Mouse (Mus musculus): ENCODE measurements at regions not wholly inside any gene's neighbourhood (a gene's known extent, or its start where the extent isn't known, plus 50 kb on each side); places are given as distances from the start of the nearest gene placed in this dataset.
"Not testable (repeated sequence)": the region's sequence is repeated elsewhere in the genome, so short reads cannot be mapped to it uniquely, and the experiment has no call there.

DNA sequence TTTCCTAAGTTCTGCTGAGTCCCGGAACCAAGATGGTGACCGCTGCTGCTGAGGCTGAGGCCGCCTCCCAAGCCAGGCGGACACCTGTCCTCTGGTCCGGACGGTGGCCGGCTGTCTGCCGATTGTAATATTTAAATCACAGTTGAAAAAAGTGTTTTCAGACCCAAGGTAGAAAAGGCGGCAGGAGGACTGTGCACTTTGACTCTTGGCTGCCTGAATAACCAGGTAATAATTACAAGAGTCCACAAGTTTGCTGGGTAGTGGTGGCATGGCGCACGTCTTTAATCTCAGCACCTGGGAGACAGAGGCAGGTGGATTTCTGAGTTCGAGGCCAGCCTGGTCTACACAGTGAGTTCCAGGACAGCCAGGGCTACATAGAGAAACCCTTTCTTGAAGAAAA lies 305.7 kb downstream of the Etnk1 start:
- H3K36me3 ChIP-seq; H3K4me1 ChIP-seq (replicated peaks); H3K27ac ChIP-seq; H3K4me2 ChIP-seq; H3K4me3 ChIP-seq; H3K9me3 ChIP-seq (replicated peaks); ATAC-seq (replicated peaks; ENCODE audit: insufficient number of reproducible peaks, insufficient read depth, low FRiP score, low read depth); H3K9ac ChIP-seq; H3K27me3 ChIP-seq: not testable (repeated sequence)
- WGBS, result 92% methylated on average over 12 of the region's 12 CpGs

GRCm38 (mm10) chr6:143474396-143474795 lies 307.4 kb downstream of the Etnk1 start:
- no peaks in the 10 kb centered on the region for H3K36me3 ChIP-seq
- H3K4me1 ChIP-seq (replicated peaks), result no peaks in the 10 kb centered on the region
- no peaks in the 10 kb centered on the region for H3K27me3 ChIP-seq
- 81% methylated on average over 5 of the region's 5 CpGs for WGBS
- H3K27ac ChIP-seq, result no peak overlapping the region
- H3K4me2 ChIP-seq, result no peak overlapping the region
- H3K9me3 ChIP-seq (replicated peaks), result no peaks in the 10 kb centered on the region
- ATAC-seq (replicated peaks; ENCODE audit: insufficient number of reproducible peaks, insufficient read depth, low FRiP score, low read depth), result no peak
- no peak overlapping the region for H3K9ac ChIP-seq
- H3K4me3 ChIP-seq, result no peak overlapping the region

DNA sequence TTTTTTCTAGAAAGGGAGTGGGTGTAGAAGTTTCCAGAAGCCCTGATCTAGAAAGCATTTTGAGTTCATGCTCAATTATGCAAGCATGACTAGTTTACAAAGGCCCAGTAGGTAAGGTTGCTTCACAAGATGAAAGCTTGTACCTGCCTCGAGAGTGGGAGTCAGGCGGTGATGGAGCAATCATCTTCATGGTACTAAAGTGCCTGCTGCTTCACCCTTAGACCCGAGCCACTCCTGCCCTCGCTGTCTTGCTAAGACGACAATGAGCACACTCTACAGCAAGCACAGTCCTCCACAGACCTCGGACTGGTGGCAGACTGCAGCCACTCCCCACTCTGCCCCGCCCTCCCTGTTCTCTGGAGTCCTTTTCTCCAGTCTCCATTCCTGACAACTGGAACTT lies 308.3 kb downstream of the Etnk1 start:
- Histone ChIP-seq H3K4me1 (replicated peaks) (no peaks in the 10 kb centered on the region), H3K36me3 (no peaks in the 10 kb centered on the region), H3K9ac (no peak overlapping the region), H3K4me2 (no peak overlapping the region), H3K9me3 (replicated peaks) (no peaks in the 10 kb centered on the region), H3K4me3 (no peak overlapping the region), H3K27me3 (no peaks in the 10 kb centered on the region), H3K27ac (no peak overlapping the region)
- 66% methylated on average over 7 of the region's 7 CpGs for WGBS
- ATAC-seq (replicated peaks; ENCODE audit: insufficient number of reproducible peaks, insufficient read depth, low FRiP score, low read depth), result no peak

GRCm38 (mm10) chr6:143477396-143477795 lies 310.4 kb downstream of the Etnk1 start:
- 74% methylated on average over 2 of the region's 2 CpGs for WGBS

GRCm38 (mm10) chr6:143479239-143479638 lies 312.2 kb downstream of the Etnk1 start:
- H3K9me3 ChIP-seq (replicated peaks), result no peaks in the 10 kb centered on the region
- H3K4me2 ChIP-seq, result no peak overlapping the region
- 48% methylated on average over 7 of the region's 7 CpGs for WGBS
- H3K27me3 ChIP-seq, result no peaks in the 10 kb centered on the region
- H3K4me3 ChIP-seq, result no peak overlapping the region
- H3K27ac ChIP-seq, result no peak overlapping the region
- H3K36me3 ChIP-seq, result no peaks in the 10 kb centered on the region
- no peak for ATAC-seq (replicated peaks; ENCODE audit: insufficient number of reproducible peaks, insufficient read depth, low FRiP score, low read depth)
- no peaks in the 10 kb centered on the region for H3K4me1 ChIP-seq (replicated peaks)
- no peak overlapping the region for H3K9ac ChIP-seq

More at GRCm38 (mm10) chr6:143477396-143477795, 310.4 kb downstream of the Etnk1 start:
- Histone ChIP-seq H3K4me1 (replicated peaks) (no peaks in the 10 kb centered on the region), H3K27ac (no peak overlapping the region), H3K27me3 (no peaks in the 10 kb centered on the region), H3K4me3 (no peak overlapping the region), H3K9me3 (replicated peaks) (no peaks in the 10 kb centered on the region), H3K36me3 (no peaks in the 10 kb centered on the region), H3K4me2 (no peak overlapping the region), H3K9ac (no peak overlapping the region)
- ATAC-seq (replicated peaks; ENCODE audit: insufficient number of reproducible peaks, insufficient read depth, low FRiP score, low read depth), result no peak

GRCm38 (mm10) chr6:143479701-143480388 lies 312.8 kb downstream of the Etnk1 start:
- Histone ChIP-seq H3K27ac (no peak overlapping the region), H3K4me1 (replicated peaks) (no peaks in the 10 kb centered on the region), H3K27me3 (no peaks in the 10 kb centered on the region), H3K4me3 (no peak overlapping the region), H3K4me2 (no peak overlapping the region), H3K36me3 (no peaks in the 10 kb centered on the region), H3K9me3 (replicated peaks) (no peaks in the 10 kb centered on the region), H3K9ac (no peak overlapping the region)
- 69% methylated on average over 6 of the region's 6 CpGs for WGBS
- no peak for ATAC-seq (replicated peaks; ENCODE audit: insufficient number of reproducible peaks, insufficient read depth, low FRiP score, low read depth)

- no peak overlapping the region for H3K9ac ChIP-seq
- no peak for ATAC-seq (replicated peaks; ENCODE audit: insufficient number of reproducible peaks, insufficient read depth, low FRiP score, low read depth)
- H3K4me1 ChIP-seq (replicated peaks), result no peaks in the 10 kb centered on the region
- no peaks in the 10 kb centered on the region for H3K9me3 ChIP-seq (replicated peaks)
- no peaks in the 10 kb centered on the region for H3K36me3 ChIP-seq
- no peak overlapping the region for H3K4me2 ChIP-seq
- H3K4me3 ChIP-seq, result no peak overlapping the region
- no peaks in the 10 kb centered on the region for H3K27me3 ChIP-seq
- no peak overlapping the region for H3K27ac ChIP-seq
- WGBS, result 76% methylated on average over 4 of the region's 4 CpGs
Measured at GRCm38 (mm10) chr6:143482272-143482671, 315.3 kb downstream of the Etnk1 start.

GRCm38 (mm10) chr6:143482868-143483267 lies 315.8 kb downstream of the Etnk1 start:
- Histone ChIP-seq H3K4me3 (no peak overlapping the region), H3K27ac (no peak overlapping the region), H3K9me3 (replicated peaks) (no peaks in the 10 kb centered on the region), H3K4me1 (replicated peaks) (no peaks in the 10 kb centered on the region), H3K4me2 (no peak overlapping the region), H3K36me3 (no peaks in the 10 kb centered on the region), H3K9ac (no peak overlapping the region), H3K27me3 (no peaks in the 10 kb centered on the region)
- 86% methylated on average over 6 of the region's 6 CpGs for WGBS
- ATAC-seq (replicated peaks; ENCODE audit: insufficient number of reproducible peaks, insufficient read depth, low FRiP score, low read depth), result no peak

GRCm38 (mm10) chr6:143484941-143485340 lies 317.9 kb downstream of the Etnk1 start:
- Histone ChIP-seq H3K4me1 (replicated peaks) (no peaks in the 10 kb centered on the region), H3K4me3 (no peak overlapping the region), H3K36me3 (no peaks in the 10 kb centered on the region), H3K27ac (no peak overlapping the region), H3K4me2 (no peak overlapping the region), H3K9ac (no peak overlapping the region), H3K27me3 (no peaks in the 10 kb centered on the region), H3K9me3 (replicated peaks) (no peaks in the 10 kb centered on the region)
- no peak for ATAC-seq (replicated peaks; ENCODE audit: insufficient number of reproducible peaks, insufficient read depth, low FRiP score, low read depth)
- WGBS, result 89% methylated on average over 6 of the region's 6 CpGs

DNA sequence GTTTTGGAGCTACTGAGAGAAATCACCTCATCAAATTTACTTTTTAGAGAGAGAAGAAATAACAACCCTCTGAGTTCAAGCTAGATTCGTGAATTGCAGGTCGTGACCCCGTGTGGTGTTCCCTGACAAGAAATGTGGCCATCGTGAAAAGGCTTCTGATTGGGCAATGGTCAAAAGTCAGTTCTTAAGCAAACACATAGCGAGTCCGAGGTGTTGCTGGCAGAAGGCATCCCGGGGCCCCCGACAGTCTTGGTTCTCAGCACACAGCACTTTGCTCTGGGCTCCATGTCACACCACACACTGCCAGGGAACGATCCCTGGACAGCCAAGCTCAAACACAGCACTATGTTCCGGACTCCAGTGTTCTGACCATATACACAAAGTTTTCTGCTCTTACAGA lies 320.0 kb downstream of the Etnk1 start:
- 70% methylated on average over 10 of the region's 10 CpGs for WGBS
- H3K9me3 ChIP-seq (replicated peaks), result no peaks in the 10 kb centered on the region
- H3K9ac ChIP-seq, result no peak overlapping the region
- H3K4me1 ChIP-seq (replicated peaks), result peaks cover 3% of the 10 kb centered on the region; the same call in 1 of the 2 replicates
- no peaks in the 10 kb centered on the region for H3K36me3 ChIP-seq
- no peak for ATAC-seq (replicated peaks; ENCODE audit: insufficient number of reproducible peaks, insufficient read depth, low FRiP score, low read depth)
- H3K27ac ChIP-seq, result no peak overlapping the region
- H3K27me3 ChIP-seq, result no peaks in the 10 kb centered on the region
- H3K4me3 ChIP-seq, result no peak overlapping the region
- no peak overlapping the region for H3K4me2 ChIP-seq

- WGBS, result 93% methylated on average over 6 of the region's 6 CpGs
- no peak overlapping the region for H3K27ac ChIP-seq
Measured at GRCm38 (mm10) chr6:143490019-143490418, 323.0 kb downstream of the Etnk1 start.

DNA sequence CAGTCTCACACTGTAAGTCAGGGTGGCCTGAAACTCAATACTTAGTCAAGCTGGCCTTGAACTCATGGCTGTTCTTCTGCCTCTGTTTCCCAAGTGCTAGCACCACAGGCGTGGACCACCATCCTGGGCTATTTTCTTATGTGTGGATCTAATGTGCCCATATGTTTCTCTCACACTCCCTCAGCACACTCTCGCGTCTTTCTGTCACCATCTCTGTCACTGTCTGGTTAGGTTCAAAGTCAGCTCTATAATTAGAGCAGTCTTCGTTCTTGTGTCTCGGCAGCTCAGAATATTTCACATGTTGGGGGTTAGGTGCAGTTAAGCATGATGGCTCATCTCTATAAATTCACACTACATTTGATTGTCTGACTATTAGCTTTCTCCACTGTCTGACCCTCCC lies 324.4 kb downstream of the Etnk1 start:
- peaks cover 3% of the 10 kb centered on the region; the same call in 1 of the 2 replicates for H3K4me1 ChIP-seq (replicated peaks)
- 33% methylated on average over 5 of the region's 5 CpGs for WGBS
- no peak overlapping the region for H3K4me3 ChIP-seq
- H3K36me3 ChIP-seq, result no peaks in the 10 kb centered on the region
- no peak overlapping the region for H3K9ac ChIP-seq
- ATAC-seq (replicated peaks; ENCODE audit: insufficient number of reproducible peaks, insufficient read depth, low FRiP score, low read depth), result no peak; the same call in 1 of the 2 replicates
- H3K4me2 ChIP-seq, result no peak overlapping the region
- no peak overlapping the region for H3K27ac ChIP-seq
- no peaks in the 10 kb centered on the region for H3K27me3 ChIP-seq
- H3K9me3 ChIP-seq (replicated peaks), result 0 out of 2 replicates have a peak, but pooled peaks cover 4% of the 10 kb centered on the region

More at GRCm38 (mm10) chr6:143490019-143490418, 323.0 kb downstream of the Etnk1 start:
- Histone ChIP-seq H3K9ac (no peak overlapping the region), H3K36me3 (no peaks in the 10 kb centered on the region), H3K4me1 (replicated peaks) (peaks cover 3% of the 10 kb centered on the region; the same call in 1 of the 2 replicates), H3K4me2 (no peak overlapping the region), H3K4me3 (no peak overlapping the region), H3K27me3 (no peaks in the 10 kb centered on the region), H3K9me3 (replicated peaks) (0 out of 2 replicates have a peak, but pooled peaks cover 4% of the 10 kb centered on the region)
- no peak for ATAC-seq (replicated peaks; ENCODE audit: insufficient number of reproducible peaks, insufficient read depth, low FRiP score, low read depth)
